Mouse (Mus musculus): ENCODE data around the gene Fa2h. TPM values are rescaled to one million over a fixed set of nuclear protein-coding genes. Genes with fewer than 3 reads are reported as not detected.

Gene Fa2h
- total RNA-seq (2023): not detected in 4 replicates

GRCm38 (mm10) chr8:111393391-111394363, at the start of gene Fa2h:
Gene Fa2h, minus strand, starts transcription at chr8:111393824.

GRCm38 (mm10) chr8:111337890-111338347, 55.7 kb downstream of the Fa2h start, which contains the start of gene Mlkl:
Gene Mlkl, minus strand, starts transcription at chr8:111338177.

GRCm38 (mm10) chr8:111299821-111300568, 93.6 kb downstream of the Fa2h start, which contains the start of gene Rfwd3:
Gene Rfwd3, minus strand, starts transcription at chr8:111300222.

Other genes starting within 250 kb of the Fa2h start
- gene Glg1, start 134.6 kb downstream of the Fa2h start, total RNA-seq (2023): 66.1 to 73.5 TPM (median 71.3 TPM) in 4 replicates
- 30.3 to 31.2 TPM (median 31.1 TPM) in 4 replicates for gene Rfwd3, start 93.6 kb downstream of the Fa2h start, total RNA-seq (2023)
- gene Mlkl, start 55.6 kb downstream of the Fa2h start, total RNA-seq (2023): 0.49 to 1.1 TPM (median 0.69 TPM) in 3 of 4 replicates, not detected in the other
- 12.6 to 16.0 TPM (median 14.4 TPM) in 4 replicates for gene Wdr59, start 128.3 kb upstream of the Fa2h start, total RNA-seq (2023)
- gene Znrf1, start 142.3 kb upstream of the Fa2h start, total RNA-seq (2023): 23.6 to 35.8 TPM (median 26.0 TPM) in 4 replicates
- 0.26 to 0.49 TPM (median 0.40 TPM) in 4 replicates for gene Ldhd, start 236.6 kb upstream of the Fa2h start, total RNA-seq (2023)
- gene Zfp1, start 249.6 kb upstream of the Fa2h start, total RNA-seq (2023): 17.2 to 21.1 TPM (median 19.0 TPM) in 4 replicates